Mouse (Mus musculus): ENCODE results near the gene Ankrd33b. TPM values are rescaled to one million over a fixed set of nuclear protein-coding genes. Genes with fewer than 3 reads are reported as not detected.

Ankrd33b gene
- polyA plus RNA-seq, 1 experiment from 2014 or later, result 0.20 TPM

DNA sequence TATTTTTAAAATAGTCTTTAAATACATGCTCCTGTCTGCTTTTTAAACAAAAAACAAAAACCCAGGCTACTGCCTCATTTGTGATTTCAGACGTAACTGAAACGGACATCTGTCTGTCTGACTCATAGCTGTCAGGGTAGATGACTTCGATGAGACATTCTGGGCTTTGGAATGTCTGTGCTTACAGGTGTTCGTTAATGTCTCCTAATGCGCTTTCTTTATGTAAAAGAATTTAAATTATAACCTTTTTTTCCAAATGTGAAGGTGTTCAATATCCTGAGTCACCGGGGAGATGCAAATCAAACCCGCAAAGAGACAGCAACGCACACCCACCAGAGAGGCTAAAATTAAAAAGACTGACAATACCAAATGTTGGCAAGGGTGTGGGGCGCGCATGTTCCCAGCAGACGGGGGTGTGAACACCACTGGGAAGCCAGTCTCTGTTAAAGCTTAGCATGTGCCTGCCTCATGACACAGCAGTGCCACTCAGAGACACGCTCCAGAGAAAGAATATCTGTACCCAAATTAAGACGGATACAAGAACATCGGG, 30.3 kb downstream of the Ankrd33b start:
- Histone ChIP-seq H3K4me2 (no peak overlapping the region), H3K4me1 (replicated peaks) (0 out of 2 replicates have a peak, but pooled peaks cover under 1% of the 10 kb centered on the region), H3K9ac (replicated peaks) (no peak overlapping the region), H3K27me3 (no peaks in the 10 kb centered on the region), H3K27ac (no peak overlapping the region), H3K4me3 (replicated peaks) (no peak overlapping the region), H3K36me3 (no peaks in the 10 kb centered on the region), H3K9me3 (no peaks in the 10 kb centered on the region)
- no peak for ATAC-seq (ENCODE audit: insufficient number of reproducible peaks, insufficient read depth, low FRiP score, low TSS enrichment, low read depth)
- whole genome bisulfite sequencing, result 84% methylated on average over 14 of the region's 14 CpGs

DNA sequence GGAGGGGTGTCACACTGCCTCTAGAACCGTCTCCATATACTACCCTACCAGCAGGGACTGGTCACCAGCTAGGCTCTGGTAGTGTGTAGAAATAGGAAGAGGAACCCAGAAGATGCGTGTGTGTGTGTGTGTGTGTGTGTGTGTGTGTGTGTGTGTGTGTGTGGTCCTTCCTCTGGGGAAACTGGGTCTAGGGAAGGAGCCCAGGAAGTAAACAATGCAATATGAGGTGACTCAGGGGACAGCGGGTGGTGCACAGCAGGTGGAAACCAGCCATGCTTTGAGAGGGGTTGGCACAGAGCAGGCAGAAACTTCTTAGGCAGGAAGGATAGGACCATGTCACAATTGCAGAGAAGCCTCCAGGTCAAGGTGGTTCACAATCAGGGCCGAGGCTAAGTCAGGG, 30.8 kb downstream of the Ankrd33b start:
- no peaks in the 10 kb centered on the region for H3K9me3 ChIP-seq
- no peaks in the 10 kb centered on the region for H3K27me3 ChIP-seq
- no peak overlapping the region for H3K4me2 ChIP-seq
- H3K4me3 ChIP-seq (replicated peaks), result no peak overlapping the region
- no peak overlapping the region for H3K27ac ChIP-seq
- H3K4me1 ChIP-seq (replicated peaks), result no peaks in the 10 kb centered on the region
- WGBS, result 76% methylated on average over 4 of the region's 4 CpGs
- no peak overlapping the region for H3K9ac ChIP-seq (replicated peaks)
- H3K36me3 ChIP-seq, result no peaks in the 10 kb centered on the region
- ATAC-seq (ENCODE audit: insufficient number of reproducible peaks, insufficient read depth, low FRiP score, low TSS enrichment, low read depth), result no peak

DNA sequence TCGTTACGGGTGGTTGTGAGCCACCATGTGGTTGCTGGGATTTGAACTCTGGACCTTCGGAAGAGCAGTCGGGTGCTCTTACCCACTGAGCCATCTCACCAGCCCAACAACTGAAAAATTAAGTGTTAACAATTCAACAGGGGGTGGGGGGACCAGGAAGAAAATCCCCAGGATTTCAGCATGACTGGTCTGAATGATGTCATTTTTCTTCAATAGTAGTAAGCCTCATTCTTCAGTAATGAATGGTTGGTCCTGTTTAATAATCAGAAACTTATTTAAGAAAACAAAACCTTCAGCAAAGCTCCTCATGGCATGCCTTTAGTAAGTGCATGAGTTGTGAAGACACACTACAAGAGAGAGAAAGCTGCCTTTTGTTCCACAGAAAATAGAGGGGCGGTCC, 32.7 kb downstream of the Ankrd33b start:
- Histone ChIP-seq H3K9ac (replicated peaks) (no peak overlapping the region), H3K9me3 (no peaks in the 10 kb centered on the region), H3K27me3 (no peaks in the 10 kb centered on the region), H3K4me3 (replicated peaks) (no peak overlapping the region), H3K4me2 (no peak overlapping the region), H3K36me3 (no peaks in the 10 kb centered on the region), H3K4me1 (replicated peaks) (no peaks in the 10 kb centered on the region), H3K27ac (no peak overlapping the region)
- WGBS, result 91% methylated on average over 5 of the region's 5 CpGs
- ATAC-seq (ENCODE audit: insufficient number of reproducible peaks, insufficient read depth, low FRiP score, low TSS enrichment, low read depth), result no peak

DNA sequence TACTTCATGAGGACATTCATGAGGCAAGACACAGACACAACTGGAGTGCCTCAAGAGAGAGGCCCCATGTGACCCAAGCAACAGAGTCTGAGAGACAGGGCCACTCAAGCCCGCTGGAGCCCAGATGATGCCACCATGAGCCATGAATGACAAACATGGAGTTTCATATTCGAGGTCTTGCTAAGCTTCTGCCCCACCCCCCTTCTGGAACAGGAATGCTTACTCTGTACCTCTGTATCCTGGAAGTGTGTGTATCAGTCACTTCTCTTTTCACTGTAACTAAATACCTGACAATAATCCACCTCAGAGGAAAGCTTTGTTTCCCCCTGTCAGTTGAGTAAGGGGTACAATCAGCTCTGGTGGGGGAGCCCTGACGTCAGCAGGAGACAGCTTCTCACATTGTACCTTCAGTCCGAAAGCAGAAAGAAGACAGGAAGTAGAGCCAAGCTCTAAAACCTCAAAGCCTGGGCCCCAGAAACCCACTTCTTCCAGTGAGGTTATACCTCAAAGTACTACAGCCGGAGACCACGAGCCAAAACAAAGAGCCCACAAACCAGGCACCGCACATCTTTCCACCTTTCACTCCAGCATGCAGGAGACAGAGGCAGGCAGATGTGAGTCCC, 34.9 kb downstream of the Ankrd33b start:
- Histone ChIP-seq H3K4me1 (replicated peaks) (no peaks in the 10 kb centered on the region), H3K36me3 (no peaks in the 10 kb centered on the region), H3K9me3 (no peaks in the 10 kb centered on the region), H3K4me2 (no peak overlapping the region), H3K27ac (no peak overlapping the region), H3K27me3 (no peaks in the 10 kb centered on the region), H3K4me3 (replicated peaks) (no peak overlapping the region), H3K9ac (replicated peaks) (no peak overlapping the region)
- no peak for ATAC-seq (ENCODE audit: insufficient number of reproducible peaks, insufficient read depth, low FRiP score, low TSS enrichment, low read depth)
- 87% methylated on average over 7 of the region's 7 CpGs for WGBS

DNA sequence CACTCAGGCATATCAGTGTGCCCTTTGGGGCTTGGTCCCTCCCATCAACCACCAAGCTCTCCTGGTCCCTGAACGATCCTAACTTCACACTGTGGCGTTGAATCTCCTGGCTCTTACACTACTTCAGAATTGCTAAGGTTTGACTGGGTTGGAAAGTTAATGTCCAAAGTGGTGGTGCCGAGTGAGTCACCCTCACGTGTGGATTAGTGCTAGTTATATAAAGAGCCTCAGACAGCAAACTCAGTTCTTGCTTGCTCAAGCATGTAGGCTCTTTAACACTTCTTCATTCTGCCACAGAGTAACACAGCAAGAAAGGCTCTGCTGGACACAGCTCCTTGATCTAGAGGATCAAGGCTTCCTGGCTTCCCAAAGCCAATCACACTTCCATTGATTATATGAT, 35.8 kb downstream of the Ankrd33b start:
- no peaks in the 10 kb centered on the region for H3K9me3 ChIP-seq
- no peak overlapping the region for H3K4me2 ChIP-seq
- H3K36me3 ChIP-seq, result no peaks in the 10 kb centered on the region
- WGBS, result 78% methylated on average over 4 of the region's 4 CpGs
- no peak overlapping the region for H3K27ac ChIP-seq
- no peaks in the 10 kb centered on the region for H3K27me3 ChIP-seq
- H3K9ac ChIP-seq (replicated peaks), result no peak overlapping the region
- no peak for ATAC-seq (ENCODE audit: insufficient number of reproducible peaks, insufficient read depth, low FRiP score, low TSS enrichment, low read depth)
- H3K4me1 ChIP-seq (replicated peaks), result no peaks in the 10 kb centered on the region
- H3K4me3 ChIP-seq (replicated peaks), result no peak overlapping the region

DNA sequence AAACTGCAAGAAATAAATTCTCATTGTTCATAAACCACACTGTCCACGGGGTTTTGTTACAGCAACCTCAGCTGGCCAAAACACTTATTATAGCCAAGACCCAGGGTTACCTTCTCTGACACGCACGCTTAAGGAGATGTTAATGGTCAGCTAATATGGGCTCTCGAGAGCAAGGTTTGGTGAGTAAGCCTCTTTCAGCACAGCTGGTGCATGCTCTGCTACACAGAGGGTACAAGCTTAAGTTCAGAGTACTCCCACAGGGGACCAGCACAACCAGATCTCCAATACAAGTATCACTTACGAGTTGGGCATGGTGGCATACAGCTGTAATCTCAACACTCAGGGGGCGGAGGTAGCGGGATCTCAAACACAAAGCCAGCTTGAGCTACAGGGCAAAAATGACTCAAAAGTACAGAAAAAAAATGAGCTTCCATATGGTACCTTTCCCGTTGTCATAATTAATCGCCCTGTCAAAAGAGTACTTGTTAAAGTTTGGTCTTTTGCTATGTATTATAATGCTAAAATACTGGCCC, 39.4 kb downstream of the Ankrd33b start:
- ATAC-seq (ENCODE audit: insufficient number of reproducible peaks, insufficient read depth, low FRiP score, low TSS enrichment, low read depth), result no peak

DNA sequence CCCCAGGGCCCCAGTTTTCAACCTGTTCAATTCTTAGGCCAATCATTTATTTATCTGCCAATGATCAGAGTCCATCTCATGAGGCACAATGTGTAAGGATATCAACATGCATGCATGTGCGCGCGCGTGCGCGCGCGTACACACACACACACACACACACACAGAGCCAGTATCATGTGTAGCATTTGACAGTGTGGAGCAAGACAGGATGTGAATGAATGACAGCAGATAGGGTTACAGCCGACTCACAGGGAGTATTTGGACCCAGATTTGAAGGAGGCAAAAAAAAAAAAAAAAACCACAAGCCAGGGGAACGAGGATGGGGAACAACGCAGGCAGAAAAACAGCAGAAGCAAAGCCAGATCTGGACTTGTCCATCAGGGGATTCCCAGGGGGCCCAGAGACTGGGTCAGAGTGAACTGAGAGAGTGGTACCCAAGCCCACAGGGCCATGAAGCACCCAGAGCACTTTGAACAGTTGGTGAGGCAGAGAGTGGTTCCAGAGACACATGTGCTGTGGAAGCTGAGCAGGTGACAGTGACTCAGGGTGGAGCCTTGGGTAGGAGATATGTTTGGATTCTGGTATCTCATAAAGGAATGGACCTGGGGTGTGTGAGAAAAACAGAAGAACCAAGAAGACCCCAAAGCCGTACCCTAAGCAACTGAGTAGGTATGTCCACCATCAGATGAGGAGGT, 41.7 kb downstream of the Ankrd33b start:
- Histone ChIP-seq H3K9me3 (no peaks in the 10 kb centered on the region), H3K36me3 (no peaks in the 10 kb centered on the region), H3K4me1 (replicated peaks) (no peaks in the 10 kb centered on the region), H3K4me3 (replicated peaks) (no peak overlapping the region), H3K27ac (no peak overlapping the region), H3K4me2 (no peak overlapping the region), H3K9ac (replicated peaks) (no peak overlapping the region), H3K27me3 (no peaks in the 10 kb centered on the region)
- 91% methylated on average over 12 of the region's 12 CpGs for WGBS
- no peak for ATAC-seq (ENCODE audit: insufficient number of reproducible peaks, insufficient read depth, low FRiP score, low TSS enrichment, low read depth)

More for the DNA sequence above, 39.4 kb downstream of the Ankrd33b start:
- Histone ChIP-seq H3K4me1 (replicated peaks) (no peaks in the 10 kb centered on the region), H3K27ac (no peak overlapping the region), H3K9me3 (no peaks in the 10 kb centered on the region), H3K36me3 (no peaks in the 10 kb centered on the region), H3K27me3 (no peaks in the 10 kb centered on the region), H3K4me3 (replicated peaks) (no peak overlapping the region), H3K9ac (replicated peaks) (no peak overlapping the region), H3K4me2 (no peak overlapping the region)
- 84% methylated on average over 9 of the region's 9 CpGs for WGBS

DNA sequence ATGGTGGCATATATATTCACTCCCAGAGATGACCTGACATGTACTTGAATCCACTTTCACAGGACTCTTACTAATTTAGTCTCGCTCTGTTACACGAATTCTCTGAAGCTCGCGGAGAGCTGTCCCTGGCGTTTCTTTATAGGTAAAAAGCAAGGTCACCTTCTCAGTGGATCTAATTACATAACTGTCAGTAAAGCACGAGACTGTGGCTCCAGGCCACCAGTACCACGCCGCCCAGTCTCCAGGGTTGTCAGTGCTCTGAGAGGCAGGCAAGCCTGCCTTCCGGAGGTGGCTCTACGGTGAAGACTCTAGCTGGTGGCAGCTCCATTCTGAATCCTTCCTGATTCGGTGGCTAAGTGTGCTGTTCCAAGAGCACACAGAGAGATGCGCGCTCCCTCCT, 43.0 kb downstream of the Ankrd33b start:
- Histone ChIP-seq H3K4me2 (no peak overlapping the region), H3K9ac (replicated peaks) (no peak overlapping the region), H3K27me3 (no peaks in the 10 kb centered on the region), H3K4me3 (replicated peaks) (no peak overlapping the region), H3K9me3 (no peaks in the 10 kb centered on the region), H3K4me1 (replicated peaks) (no peaks in the 10 kb centered on the region; the same call in 1 of the 2 replicates), H3K27ac (no peak overlapping the region), H3K36me3 (no peaks in the 10 kb centered on the region)
- no peak for ATAC-seq (ENCODE audit: insufficient number of reproducible peaks, insufficient read depth, low FRiP score, low TSS enrichment, low read depth)
- WGBS, result 79% methylated on average over 13 of the region's 13 CpGs

DNA sequence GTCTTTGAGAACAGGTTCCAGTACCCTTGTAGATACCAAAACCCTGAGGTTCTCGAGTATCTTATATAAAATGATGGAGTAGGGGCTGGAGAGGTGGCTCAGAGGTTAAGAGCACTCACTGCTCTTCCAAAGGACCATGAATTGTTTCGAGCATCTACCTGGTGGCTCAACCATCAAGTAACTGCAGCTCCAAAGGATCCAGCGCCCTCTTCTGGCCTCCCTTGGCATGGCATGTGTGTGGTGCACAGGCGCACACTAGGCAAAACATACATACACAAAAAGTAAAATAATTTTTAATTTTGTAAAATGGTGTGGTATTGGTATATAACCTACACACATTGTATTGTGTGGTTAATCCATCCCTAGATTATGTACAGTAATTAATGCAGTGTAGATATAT, 43.8 kb downstream of the Ankrd33b start:
- H3K4me3 ChIP-seq (replicated peaks), result no peak overlapping the region
- no peaks in the 10 kb centered on the region for H3K9me3 ChIP-seq
- no peak for ATAC-seq (ENCODE audit: insufficient number of reproducible peaks, insufficient read depth, low FRiP score, low TSS enrichment, low read depth)
- H3K4me2 ChIP-seq, result no peak overlapping the region
- no peak overlapping the region for H3K27ac ChIP-seq
- H3K9ac ChIP-seq (replicated peaks), result no peak overlapping the region
- no peaks in the 10 kb centered on the region for H3K36me3 ChIP-seq
- peaks cover 8% of the 10 kb centered on the region for H3K4me1 ChIP-seq (replicated peaks)
- H3K27me3 ChIP-seq, result no peaks in the 10 kb centered on the region
- WGBS, result 80% methylated on average over 4 of the region's 4 CpGs

DNA sequence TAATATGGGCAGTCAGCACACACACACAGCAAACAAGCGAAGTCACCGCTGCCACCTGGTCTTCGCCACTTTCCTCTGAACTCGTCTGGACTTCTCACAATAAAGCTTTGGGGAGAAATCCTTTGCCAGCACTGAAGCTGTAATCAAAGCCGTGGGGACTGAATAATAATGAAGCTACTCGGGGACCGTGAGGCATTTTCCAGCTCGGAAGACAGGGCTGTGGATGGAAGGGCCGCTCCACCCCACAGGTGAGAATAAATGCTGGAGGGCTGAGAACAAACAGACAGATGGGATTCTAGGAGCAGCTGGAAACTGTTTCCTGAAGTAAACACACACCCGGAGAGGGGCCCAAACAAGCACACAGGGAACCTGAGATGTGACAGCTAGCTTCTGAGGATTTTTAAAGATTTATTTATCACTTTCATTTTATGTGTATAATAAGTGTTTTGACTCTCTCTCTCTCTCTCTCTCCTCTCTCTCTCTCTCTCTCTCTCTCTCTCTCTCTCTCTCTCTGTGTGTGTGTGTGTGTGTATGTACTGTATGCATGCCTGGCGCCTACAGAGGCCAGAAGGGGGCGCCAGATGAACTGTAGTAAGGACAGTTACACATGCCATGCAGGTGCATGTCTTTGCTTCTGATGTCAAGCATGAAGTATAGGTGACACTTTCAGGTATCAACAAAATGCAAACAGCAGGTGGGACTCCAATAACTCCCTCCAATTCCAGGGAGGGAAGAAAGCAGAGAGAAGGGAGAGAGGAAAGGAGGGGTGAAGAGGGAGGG, 46.7 kb downstream of the Ankrd33b start:
- Histone ChIP-seq H3K9me3 (no peaks in the 10 kb centered on the region), H3K9ac (replicated peaks) (no peak overlapping the region), H3K4me3 (replicated peaks) (no peak overlapping the region), H3K4me2 (no peak overlapping the region), H3K27me3 (no peaks in the 10 kb centered on the region), H3K27ac (no peak overlapping the region), H3K4me1 (replicated peaks) (peaks cover 21% of the 10 kb centered on the region), H3K36me3 (no peaks in the 10 kb centered on the region)
- no peak for ATAC-seq (ENCODE audit: insufficient number of reproducible peaks, insufficient read depth, low FRiP score, low TSS enrichment, low read depth)
- WGBS, result 56% methylated on average over 12 of the region's 12 CpGs

DNA sequence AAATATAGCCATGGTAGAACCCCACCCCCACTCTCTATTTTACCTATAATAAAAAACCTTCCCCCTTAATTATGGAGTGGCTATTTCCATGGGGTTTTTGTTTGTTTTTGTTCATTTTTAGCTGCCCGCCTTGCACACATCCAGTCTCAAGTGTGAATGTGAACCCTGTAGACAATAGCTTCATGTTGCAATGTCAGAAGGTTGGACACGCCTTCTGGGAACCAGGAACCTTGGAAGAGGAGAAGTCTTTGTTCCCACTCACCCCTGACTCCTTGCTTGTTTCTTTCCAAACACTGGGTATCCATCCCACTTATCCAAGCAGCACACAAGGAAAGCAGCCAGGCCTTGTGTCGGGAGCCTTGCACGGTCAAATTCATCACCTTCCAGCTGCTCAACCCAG, 48.5 kb downstream of the Ankrd33b start:
- ATAC-seq (ENCODE audit: insufficient number of reproducible peaks, insufficient read depth, low FRiP score, low TSS enrichment, low read depth), result no peak
- Histone ChIP-seq H3K27ac (peak overlapping the region; percentile 60), H3K9me3 (no peaks in the 10 kb centered on the region)

More for the DNA sequence above, 48.5 kb downstream of the Ankrd33b start:
- H3K4me2 ChIP-seq, result no peak overlapping the region
- WGBS, result 58% methylated on average over 4 of the region's 4 CpGs
- no peak overlapping the region for H3K4me3 ChIP-seq (replicated peaks)
- no peaks in the 10 kb centered on the region for H3K36me3 ChIP-seq
- no peaks in the 10 kb centered on the region for H3K27me3 ChIP-seq
- no peak overlapping the region for H3K9ac ChIP-seq (replicated peaks)
- peaks cover 21% of the 10 kb centered on the region for H3K4me1 ChIP-seq (replicated peaks)

Data from limb, embryonic 12.5 days (tissue).